Comparison of ENCODE assay signal across 9 mouse cellular contexts in genomic region chr11:115176399-115177190, GRCm38 (mm10). TPM values are rescaled to one million over a fixed set of nuclear protein-coding genes. Genes with fewer than 3 reads are reported as not detected.
A peak's percentile ranks its signal among the peaks of the same experiment; 100 is the strongest.
DNase-seq lines count a peak whose midpoint lies in the region; ATAC-seq and TF ChIP-seq lines count a peak whose summit lies in the region.
"Had no signal": no experiment of that assay in that cellular context is flagged by ENCODE, and none has a peak within 500 bp of the region (broad histone marks: within the 10 kb centered on the region; RNA-seq: fewer than 3 reads in every experiment).

No protein-coding gene starts in this region.

- H3K36me3 ChIP-seq in kidney, embryonic 16.5 days (ENCODE audit: insufficient read depth, low read length), result 0 out of 2 replicates have a peak, but pooled peaks cover 2% of the 10 kb centered on the region
- H3K36me3 ChIP-seq in heart, embryonic 16.5 days (ENCODE audit: control insufficient read depth, insufficient read depth), result no peaks in the 10 kb centered on the region
- H3K36me3 ChIP-seq in intestine, embryonic 15.5 days, result no peaks in the 10 kb centered on the region
- H3K36me3 ChIP-seq in midbrain, postnatal 0 days (ENCODE audit: insufficient read depth, low read length), result no peaks in the 10 kb centered on the region

- no peak for DNase-seq in kidney, adult 8-10 months
- no peak for DNase-seq in midbrain, postnatal 0 days (ENCODE audit: low spot score)
- no peak for DNase-seq in adrenal gland, adult 8-10 months
- DNase-seq in frontal cortex, postnatal 10 days (ENCODE audit: low spot score in 2 of 2), result no peak
- DNase-seq: layer of hippocampus, adult 9-11 months had no signal

- 0 out of 2 replicates have a peak, but pooled peaks have one; percentile 3 for ATAC-seq in kidney, embryonic 16.5 days (ENCODE audit: low FRiP score, low TSS enrichment)
- no peak for ATAC-seq in heart, embryonic 16.5 days (replicated peaks; ENCODE audit: extremely low read depth, insufficient read depth, low FRiP score)
- ATAC-seq in intestine, embryonic 15.5 days, result no peak
- ATAC-seq in midbrain, postnatal 0 days (ENCODE audit: low FRiP score), result no peak
- ATAC-seq: lung, postnatal 0 days had no signal

- WGBS in kidney, embryonic 16.5 days, result 45% methylated on average over 24 of the region's 24 CpGs
- 75% methylated on average over 24 of the region's 24 CpGs for WGBS in heart, embryonic 16.5 days
- 57% methylated on average over 24 of the region's 24 CpGs for WGBS in intestine, embryonic 15.5 days
- 66% methylated on average over 24 of the region's 24 CpGs for WGBS in midbrain, postnatal 0 days

- peak overlapping the region; percentile 39 for H3K9ac ChIP-seq in kidney, embryonic 16.5 days (replicated peaks; ENCODE audit: low read length)
- H3K9ac ChIP-seq in heart, embryonic 16.5 days (ENCODE audit: low read length), result no peak overlapping the region
- no peak overlapping the region for H3K9ac ChIP-seq in intestine, embryonic 15.5 days
- no peak overlapping the region for H3K9ac ChIP-seq in midbrain, postnatal 0 days (replicated peaks; ENCODE audit: low read length, poor library complexity, severe bottlenecking)

- peak overlapping the region; percentile 80 for H3K27ac ChIP-seq in kidney, embryonic 16.5 days (ENCODE audit: low read length)
- H3K27ac ChIP-seq in heart, embryonic 16.5 days (ENCODE audit: low read length), result peak overlapping the region; percentile 14; the same call in 1 of the 2 replicates
- H3K27ac ChIP-seq in intestine, embryonic 15.5 days, result peak overlapping the region; percentile 86
- H3K27ac ChIP-seq in midbrain, postnatal 0 days (ENCODE audit: low read depth, low read length), result peak overlapping the region; percentile 18; the same call in 1 of the 2 replicates

- H3K9me3 ChIP-seq in kidney, embryonic 16.5 days (ENCODE audit: low read length), result no peaks in the 10 kb centered on the region
- H3K9me3 ChIP-seq in heart, embryonic 16.5 days (replicated peaks; ENCODE audit: control insufficient read depth, low read length), result no peaks in the 10 kb centered on the region
- H3K9me3 ChIP-seq in intestine, embryonic 15.5 days, result no peaks in the 10 kb centered on the region
- H3K9me3 ChIP-seq in midbrain, postnatal 0 days (ENCODE audit: low read length), result no peaks in the 10 kb centered on the region

- no peaks in the 10 kb centered on the region for H3K27me3 ChIP-seq in kidney, embryonic 16.5 days (ENCODE audit: insufficient read depth, low read length)
- no peaks in the 10 kb centered on the region for H3K27me3 ChIP-seq in heart, embryonic 16.5 days (ENCODE audit: control insufficient read depth, insufficient read depth, low read length)
- no peaks in the 10 kb centered on the region for H3K27me3 ChIP-seq in intestine, embryonic 15.5 days (replicated peaks)
- H3K27me3 ChIP-seq in midbrain, postnatal 0 days (ENCODE audit: insufficient read depth, low read length), result peaks cover 3% of the 10 kb centered on the region; the same call in 1 of the 2 replicates

- peaks cover 69% of the 10 kb centered on the region for H3K4me1 ChIP-seq in kidney, embryonic 16.5 days (ENCODE audit: insufficient read depth, low read length)
- peaks cover 23% of the 10 kb centered on the region for H3K4me1 ChIP-seq in heart, embryonic 16.5 days (ENCODE audit: control insufficient read depth, insufficient read depth, low read length)
- H3K4me1 ChIP-seq in intestine, embryonic 15.5 days (replicated peaks), result peaks cover 84% of the 10 kb centered on the region
- H3K4me1 ChIP-seq in midbrain, postnatal 0 days (ENCODE audit: insufficient read depth, low read length), result peaks cover 5% of the 10 kb centered on the region; the same call in 1 of the 2 replicates

- no peak overlapping the region for H3K4me3 ChIP-seq in kidney, embryonic 16.5 days (ENCODE audit: low read length)
- no peak overlapping the region for H3K4me3 ChIP-seq in heart, embryonic 16.5 days (ENCODE audit: low read length)
- H3K4me3 ChIP-seq in intestine, embryonic 15.5 days (replicated peaks), result no peak overlapping the region
- H3K4me3 ChIP-seq in midbrain, postnatal 0 days (ENCODE audit: low read depth, low read length), result no peak overlapping the region

- no peak overlapping the region for H3K4me2 ChIP-seq in kidney, embryonic 16.5 days (replicated peaks; ENCODE audit: low read depth, low read length)
- no peak overlapping the region for H3K4me2 ChIP-seq in heart, embryonic 16.5 days (ENCODE audit: low read depth, low read length)
- H3K4me2 ChIP-seq in intestine, embryonic 15.5 days (replicated peaks), result peak overlapping the region; percentile 61
- no peak overlapping the region for H3K4me2 ChIP-seq in midbrain, postnatal 0 days (ENCODE audit: low read depth, low read length, poor library complexity, severe bottlenecking)

- no peak for TF ChIP-seq CTCF in midbrain, postnatal 0 days (IDR thresholded peaks at IDR 0.05)

RNA-seq across cellular contexts. Expression of gene Tmem104, which starts 10.7 kb away (rescaled TPM):
- 11.7 and 13.8 TPM in 2 replicates for polyA plus RNA-seq in kidney, embryonic 16.5 days (2015; fragmentation: Nextera tagmentation; extraction: Ambion mirVana)
- polyA plus RNA-seq in heart, embryonic 16.5 days (2015; fragmentation: Nextera tagmentation; extraction: Ambion mirVana), result 6.6 and 7.1 TPM in 2 replicates
- polyA plus RNA-seq in intestine, embryonic 15.5 days (2015; fragmentation: Nextera tagmentation; extraction: Ambion mirVana), result 9.3 and 12.2 TPM in 2 replicates
- total RNA-seq in midbrain, postnatal 0 days (2014; rRNA removed), result 7.8 and 8.5 TPM in 2 replicates
- polyA plus RNA-seq in midbrain, postnatal 0 days (2015; fragmentation: Nextera tagmentation; extraction: Ambion mirVana), result 12.2 and 12.9 TPM in 2 replicates
- 10 to 100 TPM; 24.8 to 34.0 (median 27.3) TPM for total RNA-seq in adrenal gland, adult 8-10 months (2022)

RNA-seq across cellular contexts. Expression of gene Nat9, which starts 11.1 kb away (rescaled TPM):
- polyA plus RNA-seq in kidney, embryonic 16.5 days (2015; fragmentation: Nextera tagmentation; extraction: Ambion mirVana), result 28.0 and 29.7 TPM in 2 replicates
- polyA plus RNA-seq in heart, embryonic 16.5 days (2015; fragmentation: Nextera tagmentation; extraction: Ambion mirVana), result 18.6 and 20.8 TPM in 2 replicates
- polyA plus RNA-seq in intestine, embryonic 15.5 days (2015; fragmentation: Nextera tagmentation; extraction: Ambion mirVana), result 20.5 and 20.6 TPM in 2 replicates
- 13.0 and 19.3 TPM in 2 replicates for total RNA-seq in midbrain, postnatal 0 days (2014; rRNA removed)
- 17.5 and 20.1 TPM in 2 replicates for polyA plus RNA-seq in midbrain, postnatal 0 days (2015; fragmentation: Nextera tagmentation; extraction: Ambion mirVana)
- 10 to 100 TPM; 29.0 to 32.1 (median 30.3) TPM for total RNA-seq in adrenal gland, adult 8-10 months (2022)

RNA-seq across cellular contexts. Expression of gene Slc9a3r1, which starts 13.5 kb away (rescaled TPM):
- polyA plus RNA-seq in kidney, embryonic 16.5 days (2015; fragmentation: Nextera tagmentation; extraction: Ambion mirVana), result 165 and 170 TPM in 2 replicates
- polyA plus RNA-seq in heart, embryonic 16.5 days (2015; fragmentation: Nextera tagmentation; extraction: Ambion mirVana), result 34.2 and 51.7 TPM in 2 replicates
- 252 and 270 TPM in 2 replicates for polyA plus RNA-seq in intestine, embryonic 15.5 days (2015; fragmentation: Nextera tagmentation; extraction: Ambion mirVana)
- total RNA-seq in midbrain, postnatal 0 days (2014; rRNA removed), result 53.3 and 57.3 TPM in 2 replicates
- polyA plus RNA-seq in midbrain, postnatal 0 days (2015; fragmentation: Nextera tagmentation; extraction: Ambion mirVana), result 65.4 and 72.9 TPM in 2 replicates
- total RNA-seq in adrenal gland, adult 8-10 months (2022), result 10 to 100 TPM; 21.0 to 25.6 (median 22.2) TPM

RNA-seq across cellular contexts. Expression of gene Cd300lf, which starts 42.8 kb away (rescaled TPM):
- 0.52 and 0.53 TPM in 2 replicates for polyA plus RNA-seq in kidney, embryonic 16.5 days (2015; fragmentation: Nextera tagmentation; extraction: Ambion mirVana)
- polyA plus RNA-seq in heart, embryonic 16.5 days (2015; fragmentation: Nextera tagmentation; extraction: Ambion mirVana), result 0.72 and 0.87 TPM in 2 replicates
- polyA plus RNA-seq in intestine, embryonic 15.5 days (2015; fragmentation: Nextera tagmentation; extraction: Ambion mirVana), result 0.85 and 1.2 TPM in 2 replicates
- total RNA-seq in midbrain, postnatal 0 days (2014; rRNA removed), result 0.16 and 0.42 TPM in 2 replicates
- polyA plus RNA-seq in midbrain, postnatal 0 days (2015; fragmentation: Nextera tagmentation; extraction: Ambion mirVana), result 0.09 and 0.10 TPM in 2 replicates
- total RNA-seq in adrenal gland, adult 8-10 months (2022), result 1 to 10 TPM in 3 of 4 experiments, under 1 TPM in 1; 0.95 to 1.9 (median 1.4) TPM

Comparison
In these comparisons a context has a peak if more than half of its experiments do, and no peak if none do; other contexts are left out.
1. H3K27ac ChIP-seq: peak in every context shown above with its lines; median percentile 86 in intestine, embryonic 15.5 days; 80 in kidney, embryonic 16.5 days; 18 in midbrain, postnatal 0 days; 14 in heart, embryonic 16.5 days.